Mouse (Mus musculus) MEL (cell line): Measurements from ENCODE around the gene Tspan18. TPM values are rescaled to one million over a fixed set of nuclear protein-coding genes. Genes with fewer than 3 reads are reported as not detected.

Experiments used
- DNase-seq: peaks from one replicate; pipeline ENCODE4 v3.0.0; 2011; ENCODE audit warnings: low read depth, low spot score
- H3K27ac ChIP-seq: 2 replicates; pipeline ENCODE4 v1.5.1; 2012; ENCODE audit warnings: low read depth, mild to moderate bottlenecking, control low read depth, low read length, moderate library complexity; ENCODE audit not compliant: control insufficient read depth
- H3K27me3 ChIP-seq, 2 experiments: fragments of 150-350 bp in 1 of 2; sonication (generic) in 1 of 2; 2 replicates each; pipeline ENCODE4 v1.6.1; 2012; ENCODE audit warnings: low read length in 2 of 2, mild to moderate bottlenecking in 2 of 2, improper control_type of control experiment in 1 of 2, moderate library complexity in 1 of 2; ENCODE audit not compliant: insufficient read depth in 2 of 2, control insufficient read depth in 1 of 2
- H3K36me3 ChIP-seq, 2 experiments: 2 replicates each; pipeline ENCODE4 v1.6.1; 2012 to 2014; ENCODE audit warnings: low read length in 2 of 2, improper control_type of control experiment in 1 of 2, inconsistent platforms in 1 of 2, mild to moderate bottlenecking in 1 of 2; ENCODE audit not compliant: insufficient read depth in 2 of 2, control insufficient read depth in 1 of 2
- H3K4me1 ChIP-seq, 2 experiments: fragments of 150-350 bp in 1 of 2; sonication (generic) in 1 of 2; 2 replicates each; pipeline ENCODE4 v1.6.1; 2012; ENCODE audit warnings: low read length in 2 of 2, improper control_type of control experiment in 1 of 2, mild to moderate bottlenecking in 1 of 2; ENCODE audit not compliant: insufficient read depth in 2 of 2, control insufficient read depth in 1 of 2
- H3K4me3 ChIP-seq, 2 experiments: fragments of 150-350 bp in 1 of 2; sonication (generic) in 1 of 2; 2 replicates each; pipeline ENCODE4 v1.5.1; 2012; ENCODE audit warnings: low read depth in 2 of 2, low read length in 2 of 2, mild to moderate bottlenecking in 2 of 2, moderate library complexity in 2 of 2, control low read depth in 1 of 2, improper control_type of control experiment in 1 of 2; ENCODE audit not compliant: control insufficient read depth in 1 of 2, insufficient read depth in 1 of 2
- H3K79me2 ChIP-seq: 2 replicates; pipeline ENCODE4 v1.6.1; 2012; ENCODE audit warnings: mild to moderate bottlenecking, low read length, moderate library complexity; ENCODE audit not compliant: control insufficient read depth, poor library complexity, insufficient read depth
- H3K9ac ChIP-seq: 2 replicates; pipeline ENCODE4 v1.6.1; 2012; ENCODE audit warnings: low read depth, mild to moderate bottlenecking, control low read depth, low read length, moderate library complexity; ENCODE audit not compliant: control insufficient read depth, poor library complexity, severe bottlenecking
- H3K9me3 ChIP-seq: fragments of 150-350 bp; sonication (generic); replicated peaks from 2 replicates; pipeline ENCODE4 v1.6.1; 2012; ENCODE audit warnings: mild to moderate bottlenecking, low read length, improper control_type of control experiment, moderate library complexity; ENCODE audit not compliant: insufficient read depth
- BHLHE40 ChIP-seq: IDR thresholded peaks from 2 replicates; pipeline ENCODE4 v1.6.1; 2012; ENCODE audit warnings: low read depth, mild to moderate bottlenecking, inconsistent platforms, low read length, improper control_type of control experiment, borderline replicate concordance
- CHD2 ChIP-seq: IDR thresholded peaks from 2 replicates; pipeline ENCODE4 v1.6.1; 2011; ENCODE audit warnings: low read length, improper control_type of control experiment
- CTCF ChIP-seq, 3 experiments: IDR thresholded peaks in 2 of 3; conservative IDR thresholded peaks in 1 of 3; 2 replicates each; pipeline ENCODE4 v1.5.1; 2011 to 2012; ENCODE audit warnings: low read length in 3 of 3, low read depth in 2 of 3, mild to moderate bottlenecking in 2 of 3, improper control_type of control experiment in 1 of 3, inconsistent platforms in 1 of 3, mixed read lengths in 1 of 3, moderate library complexity in 1 of 3; ENCODE audit not compliant: control insufficient read depth in 1 of 3, insufficient read depth in 1 of 3, poor library complexity in 1 of 3, severe bottlenecking in 1 of 3
- E2F4 ChIP-seq: IDR thresholded peaks from 2 replicates; pipeline ENCODE4 v1.6.1; 2011; ENCODE audit warnings: low read depth, low read length, improper control_type of control experiment, borderline replicate concordance
- ELF1 ChIP-seq: IDR thresholded peaks from 2 replicates; pipeline ENCODE4 v1.6.1; 2014; ENCODE audit warnings: low read depth, mild to moderate bottlenecking, inconsistent platforms, low read length, improper control_type of control experiment, moderate library complexity
- GATA1 ChIP-seq: IDR thresholded peaks from 2 replicates; pipeline ENCODE4 v1.6.1; 2011; ENCODE audit warnings: low read depth, low read length, improper control_type of control experiment
- JUND ChIP-seq: IDR thresholded peaks from 2 replicates; pipeline ENCODE4 v1.6.1; 2011; ENCODE audit warnings: low read depth, mild to moderate bottlenecking, improper control_type of control experiment, low read length
- KAT2A ChIP-seq: conservative IDR thresholded peaks from 2 replicates; pipeline ENCODE4 v1.6.1; 2012; ENCODE audit warnings: low read depth, low read length, improper control_type of control experiment, inconsistent platforms
- MAX ChIP-seq: IDR thresholded peaks from 2 replicates; pipeline ENCODE4 v1.6.1; 2011; ENCODE audit warnings: low read length, improper control_type of control experiment
- MEF2A ChIP-seq: IDR thresholded peaks from 2 replicates; pipeline ENCODE4 v1.6.1; 2014; ENCODE audit warnings: low read depth, mild to moderate bottlenecking, inconsistent platforms, low read length, improper control_type of control experiment; ENCODE audit not compliant: poor library complexity, insufficient replicate concordance, severe bottlenecking; ENCODE audit errors: extremely low read depth
- MXI1 ChIP-seq: IDR thresholded peaks from 2 replicates; pipeline ENCODE4 v1.6.1; 2011; ENCODE audit warnings: mild to moderate bottlenecking, low read depth, low read length, improper control_type of control experiment
- MYC ChIP-seq: IDR thresholded peaks from 2 replicates; pipeline ENCODE4 v1.6.1; 2011; ENCODE audit warnings: low read depth, mild to moderate bottlenecking, low read length, improper control_type of control experiment, moderate library complexity
- NELFE ChIP-seq: IDR thresholded peaks from 2 replicates; pipeline ENCODE4 v1.6.1; 2011; ENCODE audit warnings: low read depth, low read length, improper control_type of control experiment
- NRF1 ChIP-seq: IDR thresholded peaks from 2 replicates; pipeline ENCODE4 v1.6.1; 2014; ENCODE audit warnings: low read depth, mild to moderate bottlenecking, inconsistent platforms, low read length, improper control_type of control experiment, moderate library complexity; ENCODE audit not compliant: poor library complexity, insufficient read depth, severe bottlenecking
- POLR2A ChIP-seq, 2 experiments: IDR thresholded peaks; 2 replicates each; pipeline ENCODE4 v1.6.1; 2011 to 2012; ENCODE audit warnings: low read length in 2 of 2, mild to moderate bottlenecking in 2 of 2, control low read depth in 1 of 2, improper control_type of control experiment in 1 of 2, low read depth in 1 of 2, moderate library complexity in 1 of 2; ENCODE audit not compliant: control insufficient read depth in 1 of 2, insufficient read depth in 1 of 2, poor library complexity in 1 of 2
- POLR2AphosphoS2 ChIP-seq: IDR thresholded peaks from 2 replicates; pipeline ENCODE4 v1.6.1; 2011; ENCODE audit warnings: low read length, improper control_type of control experiment
- RAD21 ChIP-seq: IDR thresholded peaks from 2 replicates; pipeline ENCODE4 v1.6.1; 2011; ENCODE audit warnings: mild to moderate bottlenecking, low read depth, low read length, improper control_type of control experiment
- TBP ChIP-seq: IDR thresholded peaks from 2 replicates; pipeline ENCODE4 v1.8.0; 2011; ENCODE audit warnings: low read depth, low read length, improper control_type of control experiment
- USF2 ChIP-seq, 2 experiments: IDR thresholded peaks; 2 replicates each; pipeline ENCODE4 v1.6.1; 2011 to 2012; ENCODE audit warnings: improper control_type of control experiment in 2 of 2, low read length in 2 of 2, borderline replicate concordance in 1 of 2, inconsistent platforms in 1 of 2, low read depth in 1 of 2, mild to moderate bottlenecking in 1 of 2; ENCODE audit not compliant: insufficient read depth in 1 of 2
- ZMIZ1 ChIP-seq: IDR thresholded peaks from 2 replicates; pipeline ENCODE4 v1.6.1; 2012; ENCODE audit warnings: low read depth, mild to moderate bottlenecking, inconsistent platforms, low read length, improper control_type of control experiment, moderate library complexity
- ZNF384 ChIP-seq: IDR thresholded peaks from 2 replicates; pipeline ENCODE4 v1.6.1; 2012; ENCODE audit warnings: low read depth, mild to moderate bottlenecking, inconsistent platforms, low read length, improper control_type of control experiment
- polyA plus RNA-seq, 2 experiments: library from polyadenylated mRNA; stranded (reverse) in 1 of 2; unstranded in 1 of 2; fragments of >175 nt in 1 of 2; fragments of >200 nt in 1 of 2; gene quantifications; 2 replicates each; pipeline versions ENCODE4 v1.2.1 to v1.2.4; 2012; ENCODE audit warnings: low replicate concordance in 2 of 2, low read depth in 1 of 2; ENCODE audit not compliant: insufficient read length in 2 of 2, insufficient read depth in 1 of 2, missing spikeins in 1 of 2
- total RNA-seq: library from RNA; depleted of rRNA; stranded (reverse); fragments of 300-350 nt; gene quantifications from 2 replicates; pipeline ENCODE4 v1.2.3, GENCODE M21; 2012

Tspan18 gene
- total and polyA plus RNA-seq, 3 experiments: 2.2 to 4.4 TPM; not detected in 1

DNA sequence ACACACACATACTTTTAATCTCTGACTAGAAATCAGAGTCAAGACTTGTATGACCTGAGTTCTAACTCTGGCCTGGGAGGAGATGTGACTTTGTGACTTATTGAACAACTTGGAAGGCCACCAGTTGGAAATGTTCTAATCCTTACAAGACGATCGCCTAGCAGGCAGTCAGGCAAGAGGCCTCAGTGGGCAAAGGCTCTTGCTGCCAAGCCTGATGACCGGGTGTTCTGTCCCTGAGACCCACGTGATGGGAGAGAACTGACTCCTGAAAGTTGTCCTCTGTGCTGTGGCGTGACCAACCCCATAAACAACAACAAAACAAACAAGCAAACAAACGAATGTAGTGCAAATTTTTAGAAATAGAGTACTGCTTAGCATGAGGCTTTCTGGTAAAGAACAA lies 52.8 kb downstream of the Tspan18 start:
- H3K27me3 ChIP-seq: peaks cover 0 to 4% of the 10 kb centered on the region in 2 experiments; a peak in 2 of 4 replicates
- no peaks in the 10 kb centered on the region for H3K36me3 ChIP-seq
- no peaks in the 10 kb centered on the region for H3K9me3 ChIP-seq
- H3K9ac ChIP-seq: no peak overlapping the region
- TF ChIP-seq MYC: no peak
- TF ChIP-seq E2F4: no peak
- TF ChIP-seq KAT2A: no peak
- H3K27ac ChIP-seq: no peak overlapping the region
- no peaks in the 10 kb centered on the region for H3K4me1 ChIP-seq
- no peak overlapping the region for H3K4me3 ChIP-seq
- no peak for DNase-seq
- H3K79me2 ChIP-seq: no peaks in the 10 kb centered on the region

DNA sequence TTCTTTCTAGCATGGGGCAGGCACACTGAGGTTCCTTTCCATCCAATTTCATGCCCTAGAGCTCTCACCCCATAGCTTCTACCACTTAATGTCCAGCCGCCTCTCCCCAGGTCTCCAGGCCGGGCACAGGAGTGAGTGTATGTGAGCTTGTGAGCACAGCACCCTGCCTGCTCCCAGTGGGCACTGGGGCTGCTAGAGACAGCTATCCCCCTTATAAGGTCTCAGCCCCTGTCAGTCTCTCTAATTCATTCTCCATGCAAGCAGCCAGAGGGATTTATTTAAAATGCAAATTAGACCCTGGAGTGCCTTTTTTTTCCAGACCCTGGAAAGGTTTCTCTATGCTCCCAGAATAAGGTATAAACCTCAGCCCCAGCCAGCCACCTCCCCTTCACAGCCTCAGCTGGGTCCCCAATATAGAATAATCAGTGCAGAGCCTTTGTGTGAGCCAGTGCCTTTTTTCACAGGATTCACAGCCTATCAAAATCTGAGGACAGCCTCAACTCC lies 54.1 kb downstream of the Tspan18 start:
- Histone ChIP-seq H3K9me3 (no peaks in the 10 kb centered on the region), H3K36me3 (no peaks in the 10 kb centered on the region), H3K79me2 (no peaks in the 10 kb centered on the region), H3K4me1 (no peaks in the 10 kb centered on the region), H3K4me3 (no peak overlapping the region), H3K27me3 (peaks cover 0 to under 1% of the 10 kb centered on the region in 2 experiments; a peak in 3 of 4 replicates), H3K27ac (no peak overlapping the region), H3K9ac (no peak overlapping the region)
- no peak for DNase-seq
- TF ChIP-seq GATA1 (no peak), TBP (no peak)
- TF ChIP-seq, all 39 proteins: peak for 0

DNA sequence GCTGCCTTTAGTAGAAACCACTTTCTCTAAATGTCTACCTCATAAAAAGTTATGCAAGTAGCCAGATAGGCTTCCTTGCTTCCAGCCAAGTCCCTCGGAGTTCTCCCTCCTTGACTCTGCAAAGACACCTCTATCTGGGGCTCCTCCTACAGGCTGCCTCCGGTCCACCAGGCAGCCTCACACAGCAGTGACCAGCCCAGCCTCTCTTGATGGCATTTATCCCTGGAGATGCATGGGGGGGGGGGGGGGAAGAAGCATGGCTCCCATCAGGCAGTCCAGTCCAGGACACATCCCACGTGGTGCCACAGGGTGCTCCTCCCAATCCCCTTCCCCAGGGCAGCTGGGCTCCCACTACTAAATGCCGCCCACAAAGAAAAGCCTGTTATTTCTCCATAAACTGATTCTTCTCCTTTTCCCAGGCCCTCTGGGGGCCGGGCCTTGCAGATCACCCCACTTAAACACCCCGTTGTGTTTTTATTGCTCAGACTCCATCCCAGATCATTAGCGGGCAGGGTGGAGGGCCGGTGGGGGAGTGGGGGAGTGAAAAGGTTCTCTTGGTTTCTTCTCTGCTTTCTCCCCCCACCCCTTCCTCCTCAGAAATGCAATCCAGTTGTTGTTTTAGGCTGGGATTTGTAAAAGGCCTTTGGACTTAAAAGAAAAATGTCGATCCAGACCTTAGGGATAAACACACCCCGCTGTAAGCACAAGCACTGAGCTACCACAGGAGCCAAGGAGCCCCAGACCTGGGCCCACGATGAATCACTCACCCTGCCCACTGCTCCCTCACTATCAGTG lies 55.9 kb downstream of the Tspan18 start:
- Histone ChIP-seq H3K9me3 (no peaks in the 10 kb centered on the region), H3K27ac (no peak overlapping the region), H3K36me3 (no peaks in the 10 kb centered on the region), H3K9ac (no peak overlapping the region), H3K4me3 (no peak overlapping the region), H3K79me2 (no peaks in the 10 kb centered on the region), H3K27me3 (no peaks in the 10 kb centered on the region; a peak in 1 of 4 replicates), H3K4me1 (no peaks in the 10 kb centered on the region)
- no peak for DNase-seq
- TF ChIP-seq POLR2AphosphoS2: no peak
- TF ChIP-seq MXI1: no peak
- no peak for TF ChIP-seq GATA1
- no peak for TF ChIP-seq BHLHE40
- TF ChIP-seq MAX: no peak
- no peak for TF ChIP-seq ELF1
- TF ChIP-seq POLR2A (IDR thresholded peaks at IDR 0.05; ENCODE audit: control insufficient read depth in 1 of 2, insufficient read depth in 1 of 2, low read depth in 1 of 2, low read length in 2 of 2, poor library complexity in 1 of 2): no peak
- TF ChIP-seq NRF1: no peak
- TF ChIP-seq MYC: no peak
- TF ChIP-seq MEF2A: no peak
- TF ChIP-seq RAD21: no peak
- no peak for TF ChIP-seq JUND
- no peak for TF ChIP-seq CHD2
- no peak for TF ChIP-seq NELFE
- TF ChIP-seq ZNF384: no peak
- no peak; a peak in 1 of 6 replicates for TF ChIP-seq CTCF (IDR thresholded peaks at IDR 0.05 in 2 of 3, conservative IDR thresholded peaks at IDR 0.05 in 1 of 3; ENCODE audit: control insufficient read depth in 1 of 3, insufficient read depth in 1 of 3, low read depth in 2 of 3, low read length in 3 of 3, poor library complexity in 1 of 3, severe bottlenecking in 1 of 3)
- TF ChIP-seq ZMIZ1: no peak
- TF ChIP-seq USF2 (IDR thresholded peaks at IDR 0.05; ENCODE audit: borderline replicate concordance in 1 of 2, insufficient read depth in 1 of 2, low read depth in 1 of 2, low read length in 2 of 2): no peak
